Mouse (Mus musculus) brown adipose tissue, adult 24 weeks (tissue): ENCODE measurements around the gene Gm3298. TPM values are rescaled to one million over a fixed set of nuclear protein-coding genes. Genes with fewer than 3 reads are reported as not detected.
"Not testable (repeated sequence)": the region's sequence is repeated elsewhere in the genome, so short reads cannot be mapped to it uniquely, and the experiment has no call there.

Experiments used
- H3K27ac ChIP-seq: fragments of 200-500 bp; replicated peaks from 2 replicates; pipeline ENCODE4 v1.5.1; 2012; ENCODE audit warnings: low read depth, mild to moderate bottlenecking, low read length
- H3K4me1 ChIP-seq: fragments of 200-500 bp; 2 replicates; pipeline ENCODE4 v1.6.1; 2012; ENCODE audit warnings: low read length, mixed read lengths; ENCODE audit not compliant: control insufficient read depth, insufficient read depth, insufficient read length
- H3K4me3 ChIP-seq: fragments of 200-500 bp; 2 replicates; pipeline ENCODE4 v1.5.1; 2012; ENCODE audit warnings: low read depth, mild to moderate bottlenecking, low read length, moderate library complexity; ENCODE audit not compliant: insufficient read depth
- polyA plus RNA-seq: library from polyadenylated mRNA; stranded (reverse); fragments of >200 nt; gene quantifications from 2 replicates; pipeline ENCODE4 v1.2.4, GENCODE M21; 2012; ENCODE audit not compliant: missing spikeins, insufficient read depth, insufficient read length

Gene Gm3298
- polyA plus RNA-seq, result not detected in 2 replicates

DNA sequence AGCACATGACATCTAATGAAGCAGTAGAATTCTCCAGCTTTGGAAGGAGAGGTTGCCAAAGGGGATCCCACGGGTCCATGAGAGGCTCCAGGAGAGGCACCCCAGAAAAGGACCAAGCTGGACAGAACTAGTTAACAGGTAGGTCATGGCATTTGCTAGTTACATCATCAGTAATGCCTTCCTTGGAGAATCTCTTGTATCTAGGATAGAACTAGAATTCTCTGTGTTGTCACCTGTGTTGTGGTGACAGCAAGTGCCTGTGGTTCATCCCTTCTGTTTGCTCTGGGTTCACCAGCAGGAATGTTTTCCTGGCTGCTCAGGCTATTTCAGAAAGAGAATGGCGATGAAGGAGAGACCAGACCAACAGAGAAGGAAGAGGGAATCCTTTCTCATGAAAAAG is at the start of gene Gm3298:
Gene Gm3298, plus strand, starts transcription at position 301 of the 400 bp plus-strand sequence.
- H3K4me1 ChIP-seq, H3K27ac ChIP-seq, H3K4me3 ChIP-seq: not testable (repeated sequence)

DNA sequence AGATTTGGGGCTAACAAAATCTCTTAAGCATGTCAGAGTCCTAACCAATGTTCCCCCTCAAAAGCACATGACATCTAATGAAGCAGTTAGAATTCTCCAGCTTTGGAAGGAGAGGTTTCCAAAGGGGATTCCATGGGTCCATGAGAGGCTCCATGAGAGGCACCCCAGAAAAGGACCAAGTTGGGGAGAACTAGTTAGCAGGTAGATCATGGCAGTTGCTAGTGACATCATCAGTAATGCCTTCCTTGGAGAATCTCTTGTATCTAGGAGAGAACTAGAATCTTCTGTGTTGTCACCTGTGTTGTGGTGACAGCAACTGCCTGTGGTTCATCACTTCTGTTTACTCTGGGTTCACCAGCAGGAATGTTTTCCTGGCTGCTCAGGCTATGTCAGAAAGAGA is 32.1 kb upstream of the Gm3298 start, which contains the start of gene Gm8297:
Gene Gm8297, plus strand, starts transcription at position 301 of the 400 bp plus-strand sequence.
- H3K27ac ChIP-seq, H3K4me3 ChIP-seq, H3K4me1 ChIP-seq: not testable (repeated sequence)

DNA sequence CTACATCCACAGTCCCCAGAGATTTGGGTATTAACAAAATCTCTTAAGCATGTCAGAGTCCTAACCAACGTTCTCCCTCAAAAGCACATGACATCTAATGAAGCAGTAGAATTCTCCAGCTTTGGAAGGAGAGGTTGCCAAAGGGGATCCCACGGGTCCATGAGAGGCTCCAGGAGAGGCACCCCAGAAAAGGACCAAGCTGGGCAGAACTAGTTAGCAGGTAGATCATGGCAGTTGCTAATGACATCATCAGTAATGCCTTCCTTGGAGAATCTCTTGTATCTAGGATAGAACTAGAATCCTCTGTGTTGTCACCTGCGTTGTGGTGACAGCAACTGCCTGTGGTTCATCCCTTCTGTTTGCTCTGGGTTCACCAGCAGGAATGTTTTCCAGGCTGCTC is 34.6 kb downstream of the Gm3298 start, which contains the start of gene 4930555G01Rik:
Gene 4930555G01Rik, plus strand, starts transcription at position 301 of the 400 bp plus-strand sequence.
- H3K4me1 ChIP-seq, H3K4me3 ChIP-seq, H3K27ac ChIP-seq: not testable (repeated sequence)

Other genes with a start within 250 kb of the Gm3298 start
- not detected in 2 replicates for gene Gm9602, start 239.6 kb upstream of the Gm3298 start, polyA plus RNA-seq
- gene Gm3269, start 177.8 kb upstream of the Gm3298 start, polyA plus RNA-seq, result not detected in 2 replicates
- not detected in 2 replicates for gene Gm3264, start 160.3 kb upstream of the Gm3298 start, polyA plus RNA-seq
- not detected in 2 replicates for gene Gm3278, start 123.5 kb upstream of the Gm3298 start, polyA plus RNA-seq
- not detected in 2 replicates for gene Gm8297, start 32.0 kb upstream of the Gm3298 start, polyA plus RNA-seq
- not detected in 2 replicates for gene 4930555G01Rik, start 34.7 kb downstream of the Gm3298 start, polyA plus RNA-seq
- not detected in 2 replicates for gene Gm8281, start 55.1 kb downstream of the Gm3298 start, polyA plus RNA-seq
- not detected in 2 replicates for gene Gm8279, start 115.6 kb downstream of the Gm3298 start, polyA plus RNA-seq
- gene Gm3317, start 148.6 kb downstream of the Gm3298 start, polyA plus RNA-seq, result not detected in 2 replicates
- gene Gm8271, start 169.9 kb downstream of the Gm3298 start, polyA plus RNA-seq, result not detected in 2 replicates
- gene Gm3526, start 244.7 kb downstream of the Gm3298 start, polyA plus RNA-seq, result not detected in 2 replicates